Mouse (Mus musculus) MEL (cell line): ENCODE measurements at regions not wholly inside any gene's neighbourhood (a gene's known extent, or its start where the extent isn't known, plus 50 kb on each side); places are given as distances from the start of the nearest gene placed in this dataset.

ENCODE experiments used
- DNase-seq: peaks from one replicate; pipeline ENCODE4 v3.0.0; 2011; ENCODE audit warnings: low read depth, low spot score
- H3K27ac ChIP-seq: 2 replicates; pipeline ENCODE4 v1.5.1; 2012; ENCODE audit warnings: low read depth, mild to moderate bottlenecking, control low read depth, low read length, moderate library complexity; ENCODE audit not compliant: control insufficient read depth
- H3K27me3 ChIP-seq, 2 experiments: fragments of 150-350 bp in 1 of 2; sonication (generic) in 1 of 2; 2 replicates each; pipeline ENCODE4 v1.6.1; 2012; ENCODE audit warnings: low read length in 2 of 2, mild to moderate bottlenecking in 2 of 2, improper control_type of control experiment in 1 of 2, moderate library complexity in 1 of 2; ENCODE audit not compliant: insufficient read depth in 2 of 2, control insufficient read depth in 1 of 2
- H3K36me3 ChIP-seq, 2 experiments: 2 replicates each; pipeline ENCODE4 v1.6.1; 2012 to 2014; ENCODE audit warnings: low read length in 2 of 2, improper control_type of control experiment in 1 of 2, inconsistent platforms in 1 of 2, mild to moderate bottlenecking in 1 of 2; ENCODE audit not compliant: insufficient read depth in 2 of 2, control insufficient read depth in 1 of 2
- H3K4me1 ChIP-seq, 2 experiments: fragments of 150-350 bp in 1 of 2; sonication (generic) in 1 of 2; 2 replicates each; pipeline ENCODE4 v1.6.1; 2012; ENCODE audit warnings: low read length in 2 of 2, improper control_type of control experiment in 1 of 2, mild to moderate bottlenecking in 1 of 2; ENCODE audit not compliant: insufficient read depth in 2 of 2, control insufficient read depth in 1 of 2
- H3K4me3 ChIP-seq, 2 experiments: fragments of 150-350 bp in 1 of 2; sonication (generic) in 1 of 2; 2 replicates each; pipeline ENCODE4 v1.5.1; 2012; ENCODE audit warnings: low read depth in 2 of 2, low read length in 2 of 2, mild to moderate bottlenecking in 2 of 2, moderate library complexity in 2 of 2, control low read depth in 1 of 2, improper control_type of control experiment in 1 of 2; ENCODE audit not compliant: control insufficient read depth in 1 of 2, insufficient read depth in 1 of 2
- H3K79me2 ChIP-seq: 2 replicates; pipeline ENCODE4 v1.6.1; 2012; ENCODE audit warnings: mild to moderate bottlenecking, low read length, moderate library complexity; ENCODE audit not compliant: control insufficient read depth, poor library complexity, insufficient read depth
- H3K9ac ChIP-seq: 2 replicates; pipeline ENCODE4 v1.6.1; 2012; ENCODE audit warnings: low read depth, mild to moderate bottlenecking, control low read depth, low read length, moderate library complexity; ENCODE audit not compliant: control insufficient read depth, poor library complexity, severe bottlenecking
- H3K9me3 ChIP-seq: fragments of 150-350 bp; sonication (generic); replicated peaks from 2 replicates; pipeline ENCODE4 v1.6.1; 2012; ENCODE audit warnings: mild to moderate bottlenecking, low read length, improper control_type of control experiment, moderate library complexity; ENCODE audit not compliant: insufficient read depth
- BHLHE40 ChIP-seq: IDR thresholded peaks from 2 replicates; pipeline ENCODE4 v1.6.1; 2012; ENCODE audit warnings: low read depth, mild to moderate bottlenecking, inconsistent platforms, low read length, improper control_type of control experiment, borderline replicate concordance
- CHD1 ChIP-seq: IDR thresholded peaks from 2 replicates; pipeline ENCODE4 v1.6.1; 2012; ENCODE audit warnings: low read depth, mild to moderate bottlenecking, inconsistent platforms, low read length, improper control_type of control experiment
- CHD2 ChIP-seq: IDR thresholded peaks from 2 replicates; pipeline ENCODE4 v1.6.1; 2011; ENCODE audit warnings: low read length, improper control_type of control experiment
- ELF1 ChIP-seq: IDR thresholded peaks from 2 replicates; pipeline ENCODE4 v1.6.1; 2014; ENCODE audit warnings: low read depth, mild to moderate bottlenecking, inconsistent platforms, low read length, improper control_type of control experiment, moderate library complexity
- EP300 ChIP-seq, 2 experiments: IDR thresholded peaks; 2 replicates each; pipeline ENCODE4 v1.6.1; 2011; ENCODE audit warnings: improper control_type of control experiment in 2 of 2, low read length in 2 of 2, low read depth in 1 of 2, mild to moderate bottlenecking in 1 of 2
- ETS1 ChIP-seq: IDR thresholded peaks from 2 replicates; pipeline ENCODE4 v1.6.1; 2012; ENCODE audit warnings: low read depth, mild to moderate bottlenecking, inconsistent platforms, low read length, improper control_type of control experiment, moderate library complexity
- HCFC1 ChIP-seq: IDR thresholded peaks from 2 replicates; pipeline ENCODE4 v1.6.1; 2012; ENCODE audit warnings: low read depth, mild to moderate bottlenecking, inconsistent platforms, low read length, improper control_type of control experiment, moderate library complexity
- JUND ChIP-seq: IDR thresholded peaks from 2 replicates; pipeline ENCODE4 v1.6.1; 2011; ENCODE audit warnings: low read depth, mild to moderate bottlenecking, improper control_type of control experiment, low read length
- KAT2A ChIP-seq: conservative IDR thresholded peaks from 2 replicates; pipeline ENCODE4 v1.6.1; 2012; ENCODE audit warnings: low read depth, low read length, improper control_type of control experiment, inconsistent platforms
- MAFK ChIP-seq: IDR thresholded peaks from 2 replicates; pipeline ENCODE4 v1.6.1; 2011; ENCODE audit warnings: low read depth, mild to moderate bottlenecking, low read length, improper control_type of control experiment, borderline replicate concordance
- MAX ChIP-seq: IDR thresholded peaks from 2 replicates; pipeline ENCODE4 v1.6.1; 2011; ENCODE audit warnings: low read length, improper control_type of control experiment
- MAZ ChIP-seq: IDR thresholded peaks from 2 replicates; pipeline ENCODE4 v1.6.1; 2012; ENCODE audit warnings: low read depth, mild to moderate bottlenecking, inconsistent platforms, low read length, improper control_type of control experiment
- MXI1 ChIP-seq: IDR thresholded peaks from 2 replicates; pipeline ENCODE4 v1.6.1; 2011; ENCODE audit warnings: mild to moderate bottlenecking, low read depth, low read length, improper control_type of control experiment
- MYB ChIP-seq: IDR thresholded peaks from 2 replicates; pipeline ENCODE4 v1.6.1; 2011; ENCODE audit warnings: mild to moderate bottlenecking, low read depth, low read length, improper control_type of control experiment
- MYC ChIP-seq: IDR thresholded peaks from 2 replicates; pipeline ENCODE4 v1.6.1; 2011; ENCODE audit warnings: low read depth, mild to moderate bottlenecking, low read length, improper control_type of control experiment, moderate library complexity
- NRF1 ChIP-seq: IDR thresholded peaks from 2 replicates; pipeline ENCODE4 v1.6.1; 2014; ENCODE audit warnings: low read depth, mild to moderate bottlenecking, inconsistent platforms, low read length, improper control_type of control experiment, moderate library complexity; ENCODE audit not compliant: poor library complexity, insufficient read depth, severe bottlenecking
- POLR2AphosphoS2 ChIP-seq: IDR thresholded peaks from 2 replicates; pipeline ENCODE4 v1.6.1; 2011; ENCODE audit warnings: low read length, improper control_type of control experiment
- POLR2AphosphoS5 ChIP-seq: IDR thresholded peaks from 2 replicates; pipeline ENCODE4 v1.6.1; 2012; ENCODE audit warnings: low read depth, borderline replicate concordance, mild to moderate bottlenecking, inconsistent platforms, low read length, moderate library complexity, mixed read lengths
- SMC3 ChIP-seq: IDR thresholded peaks from 2 replicates; pipeline ENCODE4 v1.6.1; 2011; ENCODE audit warnings: low read depth, low read length, improper control_type of control experiment
- TBP ChIP-seq: IDR thresholded peaks from 2 replicates; pipeline ENCODE4 v1.8.0; 2011; ENCODE audit warnings: low read depth, low read length, improper control_type of control experiment
- UBTF ChIP-seq: IDR thresholded peaks from 2 replicates; pipeline ENCODE4 v1.6.1; 2012; ENCODE audit warnings: low read depth, mild to moderate bottlenecking, inconsistent platforms, low read length, improper control_type of control experiment, moderate library complexity, borderline replicate concordance; ENCODE audit not compliant: insufficient read depth
- USF1 ChIP-seq: IDR thresholded peaks from 2 replicates; pipeline ENCODE4 v1.6.1; 2014; ENCODE audit warnings: low read depth, mild to moderate bottlenecking, inconsistent platforms, low read length, improper control_type of control experiment, moderate library complexity
- ZNF384 ChIP-seq: IDR thresholded peaks from 2 replicates; pipeline ENCODE4 v1.6.1; 2012; ENCODE audit warnings: low read depth, mild to moderate bottlenecking, inconsistent platforms, low read length, improper control_type of control experiment

DNA sequence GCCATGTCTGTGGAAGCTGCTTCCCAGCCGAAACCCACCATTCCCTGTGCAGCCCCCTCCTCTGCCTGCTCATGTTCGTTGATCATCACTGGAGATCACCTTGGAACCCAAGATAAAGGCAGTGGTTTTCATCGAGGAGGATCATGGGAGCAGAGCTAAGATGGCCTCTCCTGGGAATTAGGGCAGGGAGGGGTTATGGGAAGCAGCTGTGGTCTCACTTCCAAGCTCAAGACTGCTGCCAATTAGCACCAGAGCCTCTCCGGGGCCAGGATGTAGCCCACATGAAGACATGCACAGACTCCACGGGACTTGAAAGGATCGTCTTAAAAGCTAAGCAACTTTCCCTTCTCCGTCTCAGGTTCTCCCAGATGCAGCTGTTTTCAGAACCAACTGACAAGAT, 214.1 kb upstream of the Cdh4 start:
- H3K9me3 ChIP-seq: no peaks in the 10 kb centered on the region
- TF ChIP-seq CHD1: no peak
- no peak for TF ChIP-seq POLR2AphosphoS2
- TF ChIP-seq CHD2: no peak
- no peak for TF ChIP-seq SMC3
- TF ChIP-seq HCFC1: no peak
- TF ChIP-seq USF1: no peak
- no peak for TF ChIP-seq MAZ
- no peak for TF ChIP-seq UBTF
- TF ChIP-seq EP300 (IDR thresholded peaks at IDR 0.05; ENCODE audit: low read depth in 1 of 2, low read length in 2 of 2): no peak
- no peak for TF ChIP-seq MAX
- no peak for TF ChIP-seq JUND
- TF ChIP-seq ZNF384: no peak
- no peak for TF ChIP-seq MAFK
- no peak for TF ChIP-seq MYB
- TF ChIP-seq KAT2A: no peak

DNA sequence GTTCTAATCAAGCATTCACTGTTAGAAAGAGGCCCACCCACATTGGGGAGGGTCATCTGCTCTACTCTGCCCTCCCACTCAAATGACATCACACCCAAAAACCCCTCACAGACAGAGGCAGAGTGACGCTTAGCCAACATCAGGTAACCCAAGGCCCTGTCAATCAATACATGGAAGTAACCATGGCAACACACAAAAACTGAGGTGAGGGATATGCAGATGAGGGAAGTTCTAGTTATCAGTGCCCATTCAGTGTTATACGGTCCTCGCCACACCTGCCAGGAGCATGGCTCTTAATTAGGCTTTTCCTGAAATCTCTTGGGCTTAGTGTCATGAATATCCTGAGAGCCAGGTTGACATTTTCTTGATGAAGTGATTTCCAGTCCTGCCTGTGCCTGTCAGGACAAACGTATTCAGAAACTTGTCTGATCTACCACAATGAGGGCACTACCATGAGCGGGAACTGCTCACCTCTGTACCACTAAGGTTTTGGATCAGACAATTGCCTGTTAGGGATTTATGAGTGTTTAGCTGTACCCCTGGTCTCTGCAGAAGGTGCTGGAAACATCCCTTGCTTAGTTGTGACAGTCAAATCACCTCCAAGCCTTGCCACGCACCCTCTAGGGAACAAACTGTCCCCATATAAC, 210.4 kb upstream of the Cdh4 start:
- DNase-seq: no peak
- Histone ChIP-seq H3K27ac (no peak overlapping the region), H3K4me1 (no peaks in the 10 kb centered on the region), H3K79me2 (no peaks in the 10 kb centered on the region), H3K9ac (no peak overlapping the region), H3K27me3 (no peaks in the 10 kb centered on the region), H3K36me3 (no peaks in the 10 kb centered on the region), H3K9me3 (no peaks in the 10 kb centered on the region), H3K4me3 (no peak overlapping the region)
- TF ChIP-seq BHLHE40: no peak
- TF ChIP-seq MAX: no peak
- no peak for TF ChIP-seq MXI1
- TF ChIP-seq POLR2AphosphoS5: no peak
- no peak for TF ChIP-seq ELF1
- TF ChIP-seq MAZ: no peak
- no peak for TF ChIP-seq NRF1
- no peak for TF ChIP-seq ETS1
- no peak for TF ChIP-seq MYB
- TF ChIP-seq POLR2AphosphoS2: no peak
- no peak for TF ChIP-seq TBP
- no peak for TF ChIP-seq ZNF384
- TF ChIP-seq MYC: no peak

More for the DNA sequence above, 214.1 kb upstream of the Cdh4 start:
- Histone ChIP-seq H3K4me3 (no peak overlapping the region), H3K36me3 (no peaks in the 10 kb centered on the region), H3K27ac (no peak overlapping the region), H3K27me3 (no peaks in the 10 kb centered on the region), H3K79me2 (no peaks in the 10 kb centered on the region), H3K9ac (no peak overlapping the region), H3K4me1 (no peaks in the 10 kb centered on the region)
- no peak for DNase-seq
